Mouse (Mus musculus) megakaryocyte, embryonic 14.5 days (primary cell): ENCODE results near the gene Lamp2. TPM values are rescaled to one million over a fixed set of nuclear protein-coding genes. Genes with fewer than 3 reads are reported as not detected.

Experiments
- H3K27me3 ChIP-seq: replicated peaks from 2 replicates; pipeline ENCODE3; 2012; ENCODE audit warnings: inconsistent platforms
- H3K36me3 ChIP-seq: replicated peaks from 2 replicates; pipeline ENCODE3; 2012; ENCODE audit warnings: low read length, inconsistent platforms, mixed read lengths
- H3K4me1 ChIP-seq: 2 replicates; pipeline ENCODE4 v1.6.1; 2012; ENCODE audit warnings: inconsistent platforms
- H3K4me3 ChIP-seq: replicated peaks from 2 replicates; pipeline ENCODE3; 2012; ENCODE audit warnings: moderate library complexity, mild to moderate bottlenecking, inconsistent platforms
- H3K9me3 ChIP-seq: 2 replicates; pipeline ENCODE4 v1.6.1; 2012; ENCODE audit warnings: inconsistent platforms
- FLI1 ChIP-seq: IDR thresholded peaks from 2 replicates; pipeline ENCODE4 v1.6.1; 2012; ENCODE audit warnings: low read length, inconsistent platforms, mixed read lengths
- GATA1 ChIP-seq: IDR thresholded peaks from 3 replicates; pipeline ENCODE4 v1.6.1; 2012; ENCODE audit warnings: mixed read lengths, low read length, inconsistent platforms, borderline replicate concordance
- polyA plus RNA-seq: library from polyadenylated mRNA; stranded (reverse); fragments of >175 nt; gene quantifications from 2 replicates; pipeline ENCODE4 v1.2.3, GENCODE M21; 2012; ENCODE audit warnings: low replicate concordance; ENCODE audit not compliant: insufficient read depth

Gene Lamp2
- polyA plus RNA-seq, 1 experiment, result 12.5 TPM

DNA sequence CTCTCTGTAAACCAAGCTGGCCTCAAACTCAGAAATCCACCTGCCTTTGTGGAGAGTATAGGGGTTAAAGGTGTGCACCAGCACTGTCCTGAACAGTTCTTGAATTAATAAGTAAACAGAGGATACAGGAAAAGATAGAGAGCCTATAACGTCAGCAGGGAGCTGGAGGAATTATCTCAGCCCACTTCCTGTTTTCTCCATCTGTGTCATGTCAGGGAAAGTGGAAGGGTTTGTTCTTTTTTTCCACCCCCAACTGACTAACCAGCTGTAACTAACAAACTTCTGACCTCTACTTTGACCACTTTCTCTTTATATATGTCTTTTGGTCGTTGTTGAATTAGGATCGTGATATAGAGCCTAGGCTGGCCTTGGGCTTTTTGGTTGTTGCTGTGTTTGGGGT, 4.6 kb upstream of the Lamp2 start:
- Histone ChIP-seq H3K36me3 (no peaks in the 10 kb centered on the region), H3K4me3 (no peak overlapping the region), H3K4me1 (peaks cover 31% of the 10 kb centered on the region), H3K9me3 (no peaks in the 10 kb centered on the region), H3K27me3 (no peaks in the 10 kb centered on the region)
- TF ChIP-seq FLI1, result no peak
- TF ChIP-seq GATA1, result no peak

DNA sequence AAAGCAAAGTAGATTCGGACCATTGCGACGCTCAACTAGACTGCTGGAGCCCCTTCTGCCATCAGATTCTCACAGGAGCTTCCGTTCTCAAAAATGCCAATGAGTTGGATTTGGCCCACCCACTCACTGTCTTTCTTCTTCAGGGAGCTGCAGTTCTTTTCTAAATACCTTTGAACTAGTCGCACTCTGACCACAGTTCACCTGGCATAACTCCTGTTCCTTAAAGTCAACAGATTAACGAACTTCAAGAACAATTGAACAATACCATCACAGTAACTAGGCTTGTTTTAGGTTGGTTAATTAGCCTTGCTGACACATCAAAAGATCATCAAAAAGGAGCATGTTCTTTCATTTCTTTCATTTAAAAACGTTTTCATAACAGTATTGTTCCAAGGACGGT, 2.8 kb upstream of the Lamp2 start:
- Histone ChIP-seq H3K9me3 (no peaks in the 10 kb centered on the region), H3K36me3 (peaks cover under 1% of the 10 kb centered on the region), H3K27me3 (no peaks in the 10 kb centered on the region), H3K4me3 (no peak overlapping the region), H3K4me1 (peaks cover 29% of the 10 kb centered on the region)
- TF ChIP-seq GATA1, result no peak
- TF ChIP-seq FLI1, result no peak

DNA sequence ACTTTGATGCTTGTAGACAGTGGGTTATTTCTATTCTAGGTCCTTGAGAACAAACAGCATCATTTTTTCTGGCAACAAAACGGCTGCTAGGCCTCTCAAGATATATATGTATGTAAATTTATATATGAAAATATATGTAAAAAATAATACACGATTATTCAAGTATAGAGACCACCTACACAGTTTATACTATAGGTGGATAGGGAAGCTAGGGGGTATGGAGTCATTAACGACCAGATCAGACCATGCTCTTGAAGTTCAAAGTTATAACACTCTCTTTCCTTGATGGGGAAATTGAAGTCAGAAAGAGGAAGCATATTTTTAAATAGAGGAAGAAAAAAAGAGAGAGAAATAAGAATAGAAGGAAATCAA, 367 bp upstream of the Lamp2 start:
- H3K4me1 ChIP-seq, result peaks cover 26% of the 10 kb centered on the region
- TF ChIP-seq FLI1, result no peak
- TF ChIP-seq GATA1, result no peak
- no peaks in the 10 kb centered on the region for H3K27me3 ChIP-seq
- H3K36me3 ChIP-seq, result peaks cover 20% of the 10 kb centered on the region
- H3K9me3 ChIP-seq, result no peaks in the 10 kb centered on the region
- H3K4me3 ChIP-seq, result peak overlapping the region; percentile 94

DNA sequence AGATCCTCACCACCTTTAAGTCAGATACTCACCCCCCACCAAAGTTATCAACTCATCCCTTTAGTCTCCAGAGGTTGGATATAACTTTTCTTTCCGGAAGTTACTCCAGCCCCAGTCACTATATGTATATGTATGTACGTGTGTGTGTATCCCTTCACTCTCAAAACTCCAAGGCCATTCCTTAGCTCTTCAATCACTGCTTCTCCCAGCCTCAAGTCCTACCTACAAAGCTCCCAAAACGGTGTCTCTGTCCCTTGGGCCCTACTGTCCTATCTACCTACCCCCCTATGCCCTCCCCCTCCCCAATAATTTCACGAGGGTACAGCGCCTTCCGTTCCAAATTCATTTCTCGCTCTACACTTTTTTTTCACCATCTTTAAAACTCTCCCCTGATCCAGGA, 780 bp downstream of the Lamp2 start:
- Histone ChIP-seq H3K4me1 (peaks cover 15% of the 10 kb centered on the region), H3K4me3 (peak overlapping the region; percentile 94), H3K27me3 (no peaks in the 10 kb centered on the region), H3K9me3 (no peaks in the 10 kb centered on the region), H3K36me3 (peaks cover 31% of the 10 kb centered on the region)
- TF ChIP-seq GATA1, result no peak
- TF ChIP-seq FLI1, result no peak

DNA sequence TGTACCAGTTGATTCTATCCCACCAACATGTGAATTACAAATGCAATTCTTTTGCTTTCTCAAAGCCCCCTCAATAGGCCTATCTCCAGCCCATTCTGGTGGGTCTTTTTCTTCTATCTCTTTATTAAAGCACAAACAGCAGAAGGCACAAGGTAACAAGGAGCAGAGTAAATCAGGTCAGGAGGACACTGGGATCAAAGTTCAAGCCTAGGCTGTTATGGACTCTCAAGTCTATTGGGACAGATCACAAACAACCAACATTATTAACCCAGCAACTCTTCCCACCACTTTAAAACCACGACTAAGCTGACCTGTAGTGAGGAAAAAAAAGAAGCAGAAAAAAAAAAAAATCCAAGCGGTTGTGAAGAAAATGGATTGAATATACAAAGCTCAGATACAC, 1.4 kb downstream of the Lamp2 start:
- TF ChIP-seq FLI1, result no peak
- TF ChIP-seq GATA1, result no peak
- H3K4me1 ChIP-seq, result peaks cover 12% of the 10 kb centered on the region; the same call in 1 of the 2 replicates
- peaks cover 37% of the 10 kb centered on the region for H3K36me3 ChIP-seq
- H3K27me3 ChIP-seq, result no peaks in the 10 kb centered on the region
- no peaks in the 10 kb centered on the region for H3K9me3 ChIP-seq
- H3K4me3 ChIP-seq, result peak overlapping the region; percentile 94

DNA sequence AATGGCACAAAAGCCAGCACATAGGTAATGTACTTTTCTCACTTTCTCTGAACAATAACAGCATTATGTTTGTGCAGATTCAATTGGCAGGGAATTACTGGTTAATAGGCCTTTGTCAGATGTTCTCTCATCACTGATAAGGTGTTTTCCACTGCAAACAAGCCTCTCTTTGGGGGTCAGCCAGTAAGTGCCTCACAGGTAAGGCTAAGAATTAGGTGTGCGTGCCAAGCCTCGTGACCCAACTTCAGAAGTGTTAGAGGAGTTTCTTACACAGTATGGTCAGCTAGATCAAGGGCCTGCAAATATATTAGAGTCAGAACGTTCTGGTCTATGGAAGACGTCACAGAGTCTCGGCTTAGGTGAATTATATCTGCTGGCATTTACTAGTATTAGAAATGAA, 2.3 kb downstream of the Lamp2 start:
- TF ChIP-seq FLI1, result no peak
- TF ChIP-seq GATA1, result no peak
- peaks cover 6% of the 10 kb centered on the region; the same call in 1 of the 2 replicates for H3K4me1 ChIP-seq
- peaks cover 47% of the 10 kb centered on the region for H3K36me3 ChIP-seq
- no peak overlapping the region for H3K4me3 ChIP-seq
- no peaks in the 10 kb centered on the region for H3K9me3 ChIP-seq
- no peaks in the 10 kb centered on the region for H3K27me3 ChIP-seq

DNA sequence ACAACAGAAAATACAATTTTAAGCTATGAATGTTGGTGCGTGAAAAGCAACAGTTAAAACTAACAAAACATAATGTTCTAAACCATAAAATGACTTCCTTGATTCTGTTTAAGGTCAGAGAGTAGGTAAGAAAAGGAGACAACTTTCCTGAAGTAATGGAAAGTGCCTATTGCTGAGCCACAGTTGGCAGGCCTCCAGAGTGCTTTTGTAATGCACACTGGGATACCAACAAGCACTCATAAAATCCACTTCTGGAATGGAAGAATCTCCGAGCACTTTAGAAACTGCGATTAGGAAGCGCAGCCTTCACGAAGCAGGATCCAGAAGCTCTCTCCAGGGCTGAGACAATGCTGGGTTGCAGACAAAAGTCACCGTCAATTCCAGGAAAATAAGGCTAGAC, 5.8 kb downstream of the Lamp2 start:
- peaks cover 66% of the 10 kb centered on the region for H3K36me3 ChIP-seq
- TF ChIP-seq FLI1 (no peak), GATA1 (no peak)
- no peaks in the 10 kb centered on the region for H3K27me3 ChIP-seq
- no peaks in the 10 kb centered on the region for H3K9me3 ChIP-seq
- no peak overlapping the region for H3K4me3 ChIP-seq
- peaks cover 2% of the 10 kb centered on the region; the same call in 1 of the 2 replicates for H3K4me1 ChIP-seq

DNA sequence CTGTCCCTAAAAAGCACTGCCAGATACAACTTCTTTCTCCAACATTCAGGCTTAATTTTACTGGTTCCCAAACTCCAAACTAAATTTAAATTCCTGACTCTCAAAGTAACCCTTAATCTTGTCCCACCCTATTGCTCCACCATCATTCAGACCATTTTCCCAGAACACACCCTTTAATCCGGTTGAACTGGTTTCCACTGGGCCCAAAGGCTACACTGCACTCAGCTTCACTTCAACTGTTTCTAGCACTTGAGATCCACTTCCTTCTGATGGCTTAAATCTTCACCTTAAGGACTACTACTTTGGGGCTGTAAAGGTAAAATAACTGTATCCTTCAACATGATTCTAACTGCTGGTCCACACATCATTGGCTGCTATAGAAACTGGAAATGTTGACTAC, 10.5 kb downstream of the Lamp2 start:
- peaks cover 58% of the 10 kb centered on the region for H3K36me3 ChIP-seq
- TF ChIP-seq FLI1 (no peak), GATA1 (no peak)
- no peak overlapping the region for H3K4me3 ChIP-seq
- no peaks in the 10 kb centered on the region for H3K4me1 ChIP-seq
- H3K9me3 ChIP-seq, result no peaks in the 10 kb centered on the region
- no peaks in the 10 kb centered on the region for H3K27me3 ChIP-seq

DNA sequence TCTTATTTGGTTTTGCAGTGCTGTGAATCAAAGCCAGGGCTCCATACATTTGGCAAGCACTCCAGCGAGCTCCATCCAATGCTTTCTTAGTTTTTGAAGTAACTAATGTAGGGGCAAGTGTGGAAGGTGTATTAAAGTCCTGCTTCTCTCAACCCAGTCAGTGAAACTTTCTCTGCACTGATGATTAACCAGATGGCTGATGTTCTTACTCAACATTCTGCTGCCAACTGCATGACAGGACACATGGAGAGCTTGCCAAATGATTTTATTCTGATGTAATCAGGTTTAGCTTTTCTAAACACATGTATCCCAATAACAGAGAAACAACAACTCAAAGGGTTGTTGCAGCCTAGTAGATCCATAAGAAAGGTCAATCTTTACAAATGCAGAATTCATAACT, 13.8 kb downstream of the Lamp2 start:
- Histone ChIP-seq H3K9me3 (no peaks in the 10 kb centered on the region), H3K36me3 (peaks cover 47% of the 10 kb centered on the region), H3K27me3 (no peaks in the 10 kb centered on the region), H3K4me3 (no peak overlapping the region), H3K4me1 (peaks cover 6% of the 10 kb centered on the region; the same call in 1 of the 2 replicates)
- TF ChIP-seq GATA1 (no peak), FLI1 (no peak)

DNA sequence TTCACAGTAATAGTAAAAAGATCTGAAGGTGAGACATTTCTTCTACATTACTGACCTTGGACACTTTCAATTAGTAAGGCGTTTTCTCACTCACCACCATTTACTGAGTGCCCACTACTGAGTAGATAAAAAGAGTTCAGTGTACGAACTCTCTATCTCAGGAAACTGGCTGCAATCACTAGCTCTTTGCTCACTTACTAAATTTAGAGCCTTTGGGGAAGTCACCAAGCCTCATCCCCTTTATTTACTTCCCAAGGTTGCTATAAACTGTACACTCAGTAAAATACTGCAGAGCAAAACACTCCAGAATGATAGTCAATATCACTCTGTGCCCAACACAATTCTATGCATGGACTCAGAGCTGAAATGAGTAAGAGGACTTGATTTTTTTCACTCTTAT, 16.6 kb downstream of the Lamp2 start:
- Histone ChIP-seq H3K9me3 (no peaks in the 10 kb centered on the region), H3K4me3 (no peak overlapping the region), H3K27me3 (no peaks in the 10 kb centered on the region), H3K4me1 (peaks cover 11% of the 10 kb centered on the region; the same call in 1 of the 2 replicates), H3K36me3 (peaks cover 61% of the 10 kb centered on the region)
- TF ChIP-seq GATA1 (no peak), FLI1 (no peak)
